Mouse (Mus musculus): ENCODE measurements around the gene Btbd19. TPM values are rescaled to one million over a fixed set of nuclear protein-coding genes. Genes with fewer than 3 reads are reported as not detected.
A peak's percentile ranks its signal among the peaks of the same experiment; 100 is the strongest.

The Btbd19 gene
- polyA plus RNA-seq, 1 experiment: 23.7 TPM

GRCm38 (mm10) chr4:117155020-117155791, 29.7 kb upstream of the Btbd19 start:
- Histone ChIP-seq H3ac (ENCODE audit: control insufficient read depth, insufficient read length, low read depth) (peak overlapping the region; percentile 82), H3K79me3 (ENCODE audit: low read depth) (peaks cover 42% of the 10 kb centered on the region), H3K36me3 (ENCODE audit: control insufficient read depth, insufficient read depth) (peaks cover 72% of the 10 kb centered on the region), H3K79me2 (ENCODE audit: control insufficient read depth, insufficient read depth) (peaks cover 50% of the 10 kb centered on the region), H3K4me3 (ENCODE audit: insufficient read depth, poor library complexity, severe bottlenecking) (peak overlapping the region; percentile 95), H3K27me3 (ENCODE audit: control insufficient read depth, insufficient read depth, insufficient read length) (no peaks in the 10 kb centered on the region)
- TF ChIP-seq FOSL1 (IDR thresholded peaks at IDR 0.05; ENCODE audit: insufficient read depth, low read length, poor library complexity, severe bottlenecking): no peak
- TF ChIP-seq MYOG (IDR thresholded peaks at IDR 0.05; ENCODE audit: control insufficient read depth, extremely low read depth, insufficient read length): no peak
- TF ChIP-seq MYOD1 (IDR thresholded peaks at IDR 0.05; ENCODE audit: control insufficient read depth, insufficient read length, low read depth): no peak
- TF ChIP-seq USF1 (IDR thresholded peaks at IDR 0.05; ENCODE audit: low read depth): no peak
- no peak for TF ChIP-seq CEBPB (IDR thresholded peaks at IDR 0.05; ENCODE audit: low read depth)
- TF ChIP-seq MAX (IDR thresholded peaks at IDR 0.05): no peak
- no peak for TF ChIP-seq CTCF (IDR thresholded peaks at IDR 0.05; ENCODE audit: control insufficient read depth, insufficient read depth, insufficient read length)

GRCm38 (mm10) chr4:117152714-117153113, 27.2 kb upstream of the Btbd19 start:
- Histone ChIP-seq H3K79me2 (ENCODE audit: control insufficient read depth, insufficient read depth) (peaks cover 50% of the 10 kb centered on the region), H3K27me3 (ENCODE audit: control insufficient read depth, insufficient read depth, insufficient read length) (no peaks in the 10 kb centered on the region), H3K4me3 (ENCODE audit: insufficient read depth, poor library complexity, severe bottlenecking) (no peak overlapping the region), H3K36me3 (ENCODE audit: control insufficient read depth, insufficient read depth) (peaks cover 62% of the 10 kb centered on the region), H3ac (ENCODE audit: control insufficient read depth, insufficient read length, low read depth) (no peak overlapping the region), H3K79me3 (ENCODE audit: low read depth) (peaks cover 42% of the 10 kb centered on the region)
- no peak for TF ChIP-seq MYOD1 (IDR thresholded peaks at IDR 0.05; ENCODE audit: control insufficient read depth, insufficient read length, low read depth)
- no peak for TF ChIP-seq MYOG (IDR thresholded peaks at IDR 0.05; ENCODE audit: control insufficient read depth, extremely low read depth, insufficient read length)
- TF ChIP-seq USF1 (IDR thresholded peaks at IDR 0.05; ENCODE audit: low read depth): no peak

- no peak overlapping the region for H3ac ChIP-seq (ENCODE audit: control insufficient read depth, insufficient read length, low read depth)
- no peaks in the 10 kb centered on the region for H3K27me3 ChIP-seq (ENCODE audit: control insufficient read depth, insufficient read depth, insufficient read length)
- H3K36me3 ChIP-seq (ENCODE audit: control insufficient read depth, insufficient read depth): peaks cover 62% of the 10 kb centered on the region
- no peak for TF ChIP-seq FOSL1 (IDR thresholded peaks at IDR 0.05; ENCODE audit: insufficient read depth, low read length, poor library complexity, severe bottlenecking)
- no peak for TF ChIP-seq CTCF (IDR thresholded peaks at IDR 0.05; ENCODE audit: control insufficient read depth, insufficient read depth, insufficient read length)
- TF ChIP-seq MYOD1 (IDR thresholded peaks at IDR 0.05; ENCODE audit: control insufficient read depth, insufficient read length, low read depth): no peak
- TF ChIP-seq CEBPB (IDR thresholded peaks at IDR 0.05; ENCODE audit: low read depth): no peak
- TF ChIP-seq MYOG (IDR thresholded peaks at IDR 0.05; ENCODE audit: control insufficient read depth, extremely low read depth, insufficient read length): no peak
- TF ChIP-seq MAX (IDR thresholded peaks at IDR 0.05): no peak
- no peak for TF ChIP-seq USF1 (IDR thresholded peaks at IDR 0.05; ENCODE audit: low read depth)
- peaks cover 50% of the 10 kb centered on the region for H3K79me2 ChIP-seq (ENCODE audit: control insufficient read depth, insufficient read depth)
- no peak overlapping the region for H3K4me3 ChIP-seq (ENCODE audit: insufficient read depth, poor library complexity, severe bottlenecking)
- peaks cover 42% of the 10 kb centered on the region for H3K79me3 ChIP-seq (ENCODE audit: low read depth)
Measured at GRCm38 (mm10) chr4:117151416-117151815, 25.9 kb upstream of the Btbd19 start.

GRCm38 (mm10) chr4:117150212-117150733, 24.7 kb upstream of the Btbd19 start:
- H3K79me3 ChIP-seq (ENCODE audit: low read depth): peaks cover 37% of the 10 kb centered on the region
- H3K36me3 ChIP-seq (ENCODE audit: control insufficient read depth, insufficient read depth): peaks cover 59% of the 10 kb centered on the region
- TF ChIP-seq USF1 (IDR thresholded peaks at IDR 0.05; ENCODE audit: low read depth) (no peak), MYOG (IDR thresholded peaks at IDR 0.05; ENCODE audit: control insufficient read depth, extremely low read depth, insufficient read length) (no peak), FOSL1 (IDR thresholded peaks at IDR 0.05; ENCODE audit: insufficient read depth, low read length, poor library complexity, severe bottlenecking) (no peak), CTCF (IDR thresholded peaks at IDR 0.05; ENCODE audit: control insufficient read depth, insufficient read depth, insufficient read length) (no peak), MYOD1 (IDR thresholded peaks at IDR 0.05; ENCODE audit: control insufficient read depth, insufficient read length, low read depth) (no peak), MAX (IDR thresholded peaks at IDR 0.05) (no peak), CEBPB (IDR thresholded peaks at IDR 0.05; ENCODE audit: low read depth) (no peak)
- H3K4me3 ChIP-seq (ENCODE audit: insufficient read depth, poor library complexity, severe bottlenecking): no peak overlapping the region
- H3K27me3 ChIP-seq (ENCODE audit: control insufficient read depth, insufficient read depth, insufficient read length): no peaks in the 10 kb centered on the region
- peaks cover 42% of the 10 kb centered on the region for H3K79me2 ChIP-seq (ENCODE audit: control insufficient read depth, insufficient read depth)
- peak overlapping the region; percentile 14 for H3ac ChIP-seq (ENCODE audit: control insufficient read depth, insufficient read length, low read depth)

GRCm38 (mm10) chr4:117149291-117150211, 24.0 kb upstream of the Btbd19 start:
- H3K36me3 ChIP-seq (ENCODE audit: control insufficient read depth, insufficient read depth): peaks cover 51% of the 10 kb centered on the region

More at GRCm38 (mm10) chr4:117149291-117150211, 24.0 kb upstream of the Btbd19 start:
- no peak overlapping the region for H3K4me3 ChIP-seq (ENCODE audit: insufficient read depth, poor library complexity, severe bottlenecking)
- H3ac ChIP-seq (ENCODE audit: control insufficient read depth, insufficient read length, low read depth): no peak overlapping the region
- no peak for TF ChIP-seq MYOG (IDR thresholded peaks at IDR 0.05; ENCODE audit: control insufficient read depth, extremely low read depth, insufficient read length)
- no peak for TF ChIP-seq CTCF (IDR thresholded peaks at IDR 0.05; ENCODE audit: control insufficient read depth, insufficient read depth, insufficient read length)
- TF ChIP-seq FOSL1 (IDR thresholded peaks at IDR 0.05; ENCODE audit: insufficient read depth, low read length, poor library complexity, severe bottlenecking): no peak
- TF ChIP-seq MAX (IDR thresholded peaks at IDR 0.05): no peak
- TF ChIP-seq CEBPB (IDR thresholded peaks at IDR 0.05; ENCODE audit: low read depth): no peak
- TF ChIP-seq USF1 (IDR thresholded peaks at IDR 0.05; ENCODE audit: low read depth): no peak
- H3K79me3 ChIP-seq (ENCODE audit: low read depth): peaks cover 30% of the 10 kb centered on the region
- H3K27me3 ChIP-seq (ENCODE audit: control insufficient read depth, insufficient read depth, insufficient read length): no peaks in the 10 kb centered on the region
- peaks cover 35% of the 10 kb centered on the region for H3K79me2 ChIP-seq (ENCODE audit: control insufficient read depth, insufficient read depth)

Measured in C2C12 (cell line).